Mouse (Mus musculus) MEL (cell line): ENCODE measurements at regions not wholly inside any gene's neighbourhood (a gene's known extent, or its start where the extent isn't known, plus 50 kb on each side); places are given as distances from the start of the nearest gene placed in this dataset.

Experiments used
- DNase-seq: peaks from one replicate; pipeline ENCODE4 v3.0.0; 2011; ENCODE audit warnings: low read depth, low spot score
- H3K27ac ChIP-seq: 2 replicates; pipeline ENCODE4 v1.5.1; 2012; ENCODE audit warnings: low read depth, mild to moderate bottlenecking, control low read depth, low read length, moderate library complexity; ENCODE audit not compliant: control insufficient read depth
- H3K27me3 ChIP-seq, 2 experiments: fragments of 150-350 bp in 1 of 2; sonication (generic) in 1 of 2; 2 replicates each; pipeline ENCODE4 v1.6.1; 2012; ENCODE audit warnings: low read length in 2 of 2, mild to moderate bottlenecking in 2 of 2, improper control_type of control experiment in 1 of 2, moderate library complexity in 1 of 2; ENCODE audit not compliant: insufficient read depth in 2 of 2, control insufficient read depth in 1 of 2
- H3K36me3 ChIP-seq, 2 experiments: 2 replicates each; pipeline ENCODE4 v1.6.1; 2012 to 2014; ENCODE audit warnings: low read length in 2 of 2, improper control_type of control experiment in 1 of 2, inconsistent platforms in 1 of 2, mild to moderate bottlenecking in 1 of 2; ENCODE audit not compliant: insufficient read depth in 2 of 2, control insufficient read depth in 1 of 2
- H3K4me1 ChIP-seq, 2 experiments: fragments of 150-350 bp in 1 of 2; sonication (generic) in 1 of 2; 2 replicates each; pipeline ENCODE4 v1.6.1; 2012; ENCODE audit warnings: low read length in 2 of 2, improper control_type of control experiment in 1 of 2, mild to moderate bottlenecking in 1 of 2; ENCODE audit not compliant: insufficient read depth in 2 of 2, control insufficient read depth in 1 of 2
- H3K4me3 ChIP-seq, 2 experiments: fragments of 150-350 bp in 1 of 2; sonication (generic) in 1 of 2; 2 replicates each; pipeline ENCODE4 v1.5.1; 2012; ENCODE audit warnings: low read depth in 2 of 2, low read length in 2 of 2, mild to moderate bottlenecking in 2 of 2, moderate library complexity in 2 of 2, control low read depth in 1 of 2, improper control_type of control experiment in 1 of 2; ENCODE audit not compliant: control insufficient read depth in 1 of 2, insufficient read depth in 1 of 2
- H3K79me2 ChIP-seq: 2 replicates; pipeline ENCODE4 v1.6.1; 2012; ENCODE audit warnings: mild to moderate bottlenecking, low read length, moderate library complexity; ENCODE audit not compliant: control insufficient read depth, poor library complexity, insufficient read depth
- H3K9ac ChIP-seq: 2 replicates; pipeline ENCODE4 v1.6.1; 2012; ENCODE audit warnings: low read depth, mild to moderate bottlenecking, control low read depth, low read length, moderate library complexity; ENCODE audit not compliant: control insufficient read depth, poor library complexity, severe bottlenecking
- H3K9me3 ChIP-seq: fragments of 150-350 bp; sonication (generic); replicated peaks from 2 replicates; pipeline ENCODE4 v1.6.1; 2012; ENCODE audit warnings: mild to moderate bottlenecking, low read length, improper control_type of control experiment, moderate library complexity; ENCODE audit not compliant: insufficient read depth
- BHLHE40 ChIP-seq: IDR thresholded peaks from 2 replicates; pipeline ENCODE4 v1.6.1; 2012; ENCODE audit warnings: low read depth, mild to moderate bottlenecking, inconsistent platforms, low read length, improper control_type of control experiment, borderline replicate concordance
- CHD1 ChIP-seq: IDR thresholded peaks from 2 replicates; pipeline ENCODE4 v1.6.1; 2012; ENCODE audit warnings: low read depth, mild to moderate bottlenecking, inconsistent platforms, low read length, improper control_type of control experiment
- CHD2 ChIP-seq: IDR thresholded peaks from 2 replicates; pipeline ENCODE4 v1.6.1; 2011; ENCODE audit warnings: low read length, improper control_type of control experiment
- CTCF ChIP-seq, 3 experiments: IDR thresholded peaks in 2 of 3; conservative IDR thresholded peaks in 1 of 3; 2 replicates each; pipeline ENCODE4 v1.5.1; 2011 to 2012; ENCODE audit warnings: low read length in 3 of 3, low read depth in 2 of 3, mild to moderate bottlenecking in 2 of 3, improper control_type of control experiment in 1 of 3, inconsistent platforms in 1 of 3, mixed read lengths in 1 of 3, moderate library complexity in 1 of 3; ENCODE audit not compliant: control insufficient read depth in 1 of 3, insufficient read depth in 1 of 3, poor library complexity in 1 of 3, severe bottlenecking in 1 of 3
- ELF1 ChIP-seq: IDR thresholded peaks from 2 replicates; pipeline ENCODE4 v1.6.1; 2014; ENCODE audit warnings: low read depth, mild to moderate bottlenecking, inconsistent platforms, low read length, improper control_type of control experiment, moderate library complexity
- EP300 ChIP-seq, 2 experiments: IDR thresholded peaks; 2 replicates each; pipeline ENCODE4 v1.6.1; 2011; ENCODE audit warnings: improper control_type of control experiment in 2 of 2, low read length in 2 of 2, low read depth in 1 of 2, mild to moderate bottlenecking in 1 of 2
- ETS1 ChIP-seq: IDR thresholded peaks from 2 replicates; pipeline ENCODE4 v1.6.1; 2012; ENCODE audit warnings: low read depth, mild to moderate bottlenecking, inconsistent platforms, low read length, improper control_type of control experiment, moderate library complexity
- GABPA ChIP-seq: IDR thresholded peaks from 2 replicates; pipeline ENCODE4 v1.6.1; 2012; ENCODE audit warnings: low read depth, mild to moderate bottlenecking, inconsistent platforms, low read length, improper control_type of control experiment, moderate library complexity
- HCFC1 ChIP-seq: IDR thresholded peaks from 2 replicates; pipeline ENCODE4 v1.6.1; 2012; ENCODE audit warnings: low read depth, mild to moderate bottlenecking, inconsistent platforms, low read length, improper control_type of control experiment, moderate library complexity
- KAT2A ChIP-seq: conservative IDR thresholded peaks from 2 replicates; pipeline ENCODE4 v1.6.1; 2012; ENCODE audit warnings: low read depth, low read length, improper control_type of control experiment, inconsistent platforms
- MAX ChIP-seq: IDR thresholded peaks from 2 replicates; pipeline ENCODE4 v1.6.1; 2011; ENCODE audit warnings: low read length, improper control_type of control experiment
- MEF2A ChIP-seq: IDR thresholded peaks from 2 replicates; pipeline ENCODE4 v1.6.1; 2014; ENCODE audit warnings: low read depth, mild to moderate bottlenecking, inconsistent platforms, low read length, improper control_type of control experiment; ENCODE audit not compliant: poor library complexity, insufficient replicate concordance, severe bottlenecking; ENCODE audit errors: extremely low read depth
- MXI1 ChIP-seq: IDR thresholded peaks from 2 replicates; pipeline ENCODE4 v1.6.1; 2011; ENCODE audit warnings: mild to moderate bottlenecking, low read depth, low read length, improper control_type of control experiment
- MYB ChIP-seq: IDR thresholded peaks from 2 replicates; pipeline ENCODE4 v1.6.1; 2011; ENCODE audit warnings: mild to moderate bottlenecking, low read depth, low read length, improper control_type of control experiment
- NELFE ChIP-seq: IDR thresholded peaks from 2 replicates; pipeline ENCODE4 v1.6.1; 2011; ENCODE audit warnings: low read depth, low read length, improper control_type of control experiment
- NRF1 ChIP-seq: IDR thresholded peaks from 2 replicates; pipeline ENCODE4 v1.6.1; 2014; ENCODE audit warnings: low read depth, mild to moderate bottlenecking, inconsistent platforms, low read length, improper control_type of control experiment, moderate library complexity; ENCODE audit not compliant: poor library complexity, insufficient read depth, severe bottlenecking
- POLR2A ChIP-seq, 2 experiments: IDR thresholded peaks; 2 replicates each; pipeline ENCODE4 v1.6.1; 2011 to 2012; ENCODE audit warnings: low read length in 2 of 2, mild to moderate bottlenecking in 2 of 2, control low read depth in 1 of 2, improper control_type of control experiment in 1 of 2, low read depth in 1 of 2, moderate library complexity in 1 of 2; ENCODE audit not compliant: control insufficient read depth in 1 of 2, insufficient read depth in 1 of 2, poor library complexity in 1 of 2
- POLR2AphosphoS2 ChIP-seq: IDR thresholded peaks from 2 replicates; pipeline ENCODE4 v1.6.1; 2011; ENCODE audit warnings: low read length, improper control_type of control experiment
- TCF12 ChIP-seq: IDR thresholded peaks from 2 replicates; pipeline ENCODE4 v1.6.1; 2014; ENCODE audit warnings: low read depth, mild to moderate bottlenecking, inconsistent platforms, low read length, improper control_type of control experiment, moderate library complexity
- UBTF ChIP-seq: IDR thresholded peaks from 2 replicates; pipeline ENCODE4 v1.6.1; 2012; ENCODE audit warnings: low read depth, mild to moderate bottlenecking, inconsistent platforms, low read length, improper control_type of control experiment, moderate library complexity, borderline replicate concordance; ENCODE audit not compliant: insufficient read depth
- USF1 ChIP-seq: IDR thresholded peaks from 2 replicates; pipeline ENCODE4 v1.6.1; 2014; ENCODE audit warnings: low read depth, mild to moderate bottlenecking, inconsistent platforms, low read length, improper control_type of control experiment, moderate library complexity
- ZKSCAN1 ChIP-seq: IDR thresholded peaks from 2 replicates; pipeline ENCODE4 v1.6.1; 2012; ENCODE audit warnings: low read depth, mild to moderate bottlenecking, inconsistent platforms, low read length, improper control_type of control experiment, moderate library complexity
- ZMIZ1 ChIP-seq: IDR thresholded peaks from 2 replicates; pipeline ENCODE4 v1.6.1; 2012; ENCODE audit warnings: low read depth, mild to moderate bottlenecking, inconsistent platforms, low read length, improper control_type of control experiment, moderate library complexity
- ZNF384 ChIP-seq: IDR thresholded peaks from 2 replicates; pipeline ENCODE4 v1.6.1; 2012; ENCODE audit warnings: low read depth, mild to moderate bottlenecking, inconsistent platforms, low read length, improper control_type of control experiment

GRCm38 (mm10) chr14:33691690-33692089 lies 102.7 kb downstream of the Ptpn20 start:
- TF ChIP-seq HCFC1 (no peak), MXI1 (no peak), POLR2A (IDR thresholded peaks at IDR 0.05; ENCODE audit: control insufficient read depth in 1 of 2, insufficient read depth in 1 of 2, low read depth in 1 of 2, low read length in 2 of 2, poor library complexity in 1 of 2) (no peak), CTCF (IDR thresholded peaks at IDR 0.05 in 2 of 3, conservative IDR thresholded peaks at IDR 0.05 in 1 of 3; ENCODE audit: control insufficient read depth in 1 of 3, insufficient read depth in 1 of 3, low read depth in 2 of 3, low read length in 3 of 3, poor library complexity in 1 of 3, severe bottlenecking in 1 of 3) (no peak), NELFE (no peak), UBTF (no peak), ZKSCAN1 (no peak), GABPA (no peak), ZMIZ1 (no peak), TCF12 (no peak), USF1 (no peak), CHD1 (no peak), ETS1 (no peak), MAX (no peak), NRF1 (no peak), EP300 (IDR thresholded peaks at IDR 0.05; ENCODE audit: low read depth in 1 of 2, low read length in 2 of 2) (no peak), POLR2AphosphoS2 (no peak), MYB (no peak), CHD2 (no peak)
- no peak overlapping the region for H3K27ac ChIP-seq
- no peaks in the 10 kb centered on the region for H3K27me3 ChIP-seq
- H3K4me3 ChIP-seq, result no peak overlapping the region
- no peaks in the 10 kb centered on the region for H3K79me2 ChIP-seq
- no peak for DNase-seq
- H3K4me1 ChIP-seq, result no peaks in the 10 kb centered on the region
- H3K9ac ChIP-seq, result no peak overlapping the region
- no peaks in the 10 kb centered on the region for H3K36me3 ChIP-seq
- H3K9me3 ChIP-seq, result no peaks in the 10 kb centered on the region

- no peak overlapping the region for H3K27ac ChIP-seq
- H3K4me3 ChIP-seq, result no peak overlapping the region
- H3K79me2 ChIP-seq, result no peaks in the 10 kb centered on the region
- H3K9ac ChIP-seq, result no peak overlapping the region
- H3K4me1 ChIP-seq, result no peaks in the 10 kb centered on the region
- no peaks in the 10 kb centered on the region for H3K36me3 ChIP-seq
- H3K9me3 ChIP-seq, result no peaks in the 10 kb centered on the region
- no peak for DNase-seq
- TF ChIP-seq ELF1, result no peak
- no peak for TF ChIP-seq KAT2A
- TF ChIP-seq EP300 (IDR thresholded peaks at IDR 0.05; ENCODE audit: low read depth in 1 of 2, low read length in 2 of 2), result no peak
- TF ChIP-seq ZNF384, result no peak
- TF ChIP-seq BHLHE40, result no peak
- TF ChIP-seq TCF12, result no peak
- no peak for TF ChIP-seq MYB
- no peak for TF ChIP-seq MEF2A
- TF ChIP-seq POLR2AphosphoS2, result no peak
- no peak for TF ChIP-seq ZMIZ1
- no peaks in the 10 kb centered on the region for H3K27me3 ChIP-seq
Measured at GRCm38 (mm10) chr14:33694224-33694623, 105.2 kb downstream of the Ptpn20 start.
